Mouse (Mus musculus) bone marrow macrophage, adult 2 months (primary cell): ENCODE results near the gene Lrch1.

ENCODE experiments used
- CTCF ChIP-seq: IDR thresholded peaks from 2 replicates; pipeline ENCODE4 v1.5.1; 2012; ENCODE audit warnings: low read depth, mild to moderate bottlenecking, low read length, moderate library complexity
- POLR2A ChIP-seq: IDR thresholded peaks from 2 replicates; pipeline ENCODE4 v1.6.1; 2012; ENCODE audit warnings: mild to moderate bottlenecking, low read depth, low read length, borderline replicate concordance

GRCm38 (mm10) chr14:74916075-74916474 lies 31.6 kb downstream of the Lrch1 start:
- no peak for TF ChIP-seq CTCF
- no peak for TF ChIP-seq POLR2A
